Mouse (Mus musculus): ENCODE results near the gene Wdr4.

DNA sequence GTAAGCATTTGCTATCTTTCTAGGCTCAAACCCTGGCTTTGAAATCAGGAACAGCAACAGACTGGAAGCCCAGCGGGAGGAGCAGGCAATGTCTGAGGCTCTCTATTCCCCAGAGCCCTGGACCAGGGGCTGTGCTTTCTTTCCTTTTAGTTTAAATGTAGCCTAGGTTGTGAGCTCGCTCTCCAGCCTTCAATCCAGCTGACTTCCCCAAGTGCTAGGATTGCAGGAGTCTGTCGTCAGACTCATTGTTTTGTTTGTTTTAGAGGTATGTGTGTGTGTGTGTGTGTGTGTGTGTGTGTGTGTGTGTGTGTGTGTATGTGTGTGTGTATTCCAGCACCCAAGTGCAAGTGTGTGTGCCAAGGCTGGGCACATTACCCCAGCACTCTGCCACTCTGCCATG, 20.3 kb upstream of the Wdr4 start:
- no peak for TF ChIP-seq CTCF (IDR thresholded peaks at IDR 0.05; ENCODE audit: control insufficient read depth, insufficient read depth, insufficient read length)
- no peak for TF ChIP-seq CEBPB (IDR thresholded peaks at IDR 0.05; ENCODE audit: low read depth)

Data from C2C12 (cell line).